Mouse (Mus musculus) monocyte, adult 59 days (primary cell): ENCODE measurements around the gene Pawr. TPM values are rescaled to one million over a fixed set of nuclear protein-coding genes. Genes with fewer than 3 reads are reported as not detected.

Experiments used
- total RNA-seq, 2 experiments: library from RNA; stranded (reverse); gene quantifications; one replicate each; pipeline ENCODE4 v1.2.4; 2023

The Pawr gene
- total RNA-seq: not detected

DNA sequence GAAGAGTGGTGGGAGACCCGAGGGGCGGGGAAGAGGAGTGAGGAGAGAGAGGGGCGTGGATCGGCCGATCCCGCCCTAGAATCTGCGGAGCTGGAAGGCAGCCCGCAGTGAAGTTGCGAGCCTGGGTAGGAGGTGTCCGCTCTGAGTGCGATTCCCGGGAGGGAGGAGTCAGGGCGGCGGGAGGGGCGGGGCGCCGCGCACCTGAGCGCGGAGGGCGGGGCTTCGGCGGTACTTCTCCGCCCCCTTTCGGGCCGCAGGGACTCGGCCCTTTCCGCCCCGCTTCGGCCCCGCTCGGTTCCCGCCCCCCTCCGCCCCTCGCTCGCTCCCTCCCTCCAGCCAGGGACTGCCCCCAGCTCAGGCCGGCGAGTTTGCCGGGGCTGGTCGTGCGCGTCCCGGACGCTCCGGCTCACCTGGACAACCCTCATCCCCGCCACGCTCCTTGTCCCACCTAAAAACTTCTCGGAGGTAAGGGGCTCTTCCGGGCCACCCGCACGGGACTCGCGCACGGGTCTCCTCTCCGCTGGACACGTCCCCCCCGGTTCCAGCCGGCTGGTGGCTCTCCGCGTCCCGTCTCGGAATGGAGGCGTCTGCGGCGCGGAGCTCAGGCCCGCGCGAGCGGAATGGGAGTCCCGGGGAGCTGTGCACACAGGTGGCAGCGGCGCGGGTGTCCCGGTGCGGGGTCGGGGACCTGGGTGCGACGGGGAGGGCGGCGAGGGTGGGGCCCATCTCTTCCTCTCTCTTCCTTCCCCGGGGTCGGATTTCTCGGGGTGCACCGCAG lies at the start of gene Pawr:
Gene Pawr, plus strand, starts transcription at position 338 of the 778 bp plus-strand sequence.

Other genes with a start within 250 kb of the Pawr start
- 100 to 1,000 TPM; 222 to 230 TPM for gene Ppp1r12a, start 169.9 kb upstream of the Pawr start, total RNA-seq